Mouse (Mus musculus) kidney, embryonic 15.5 days (tissue): ENCODE measurements around the gene Lrp5. TPM values are rescaled to one million over a fixed set of nuclear protein-coding genes. Genes with fewer than 3 reads are reported as not detected.

Experiments
- ATAC-seq: fragments of 200-750 bp; cut with Nextera tagmentation; replicated peaks from 2 replicates; pipeline ENCODE4 v1.8.0; 2017; ENCODE audit warnings: moderate TSS enrichment; ENCODE audit not compliant: low FRiP score
- H3K27ac ChIP-seq: fragments of 300-500 bp; sonication (generic); 2 replicates; pipeline ENCODE4 v1.5.1; 2015; ENCODE audit warnings: mild to moderate bottlenecking, inconsistent platforms
- H3K27me3 ChIP-seq: fragments of 300-500 bp; sonication (generic); 2 replicates; pipeline ENCODE4 v1.6.1; 2015; ENCODE audit warnings: inconsistent platforms
- H3K36me3 ChIP-seq: fragments of 300-500 bp; sonication (generic); 2 replicates; pipeline ENCODE4 v1.6.1; 2015; ENCODE audit warnings: inconsistent platforms
- H3K4me1 ChIP-seq: fragments of 300-500 bp; sonication (generic); 2 replicates; pipeline ENCODE4 v1.6.1; 2015; ENCODE audit warnings: inconsistent platforms
- H3K4me2 ChIP-seq: fragments of 300-500 bp; sonication (generic); 2 replicates; pipeline ENCODE4 v1.6.1; 2015; ENCODE audit warnings: moderate library complexity, mild to moderate bottlenecking, inconsistent platforms
- H3K4me3 ChIP-seq: fragments of 300-500 bp; sonication (generic); replicated peaks from 2 replicates; pipeline ENCODE4 v1.5.1; 2015; ENCODE audit warnings: mild to moderate bottlenecking, inconsistent platforms
- H3K9ac ChIP-seq: fragments of 300-500 bp; sonication (generic); 2 replicates; pipeline ENCODE4 v1.6.1; 2015; ENCODE audit warnings: mild to moderate bottlenecking, inconsistent platforms
- H3K9me3 ChIP-seq: fragments of 300-500 bp; sonication (generic); replicated peaks from 2 replicates; pipeline ENCODE4 v1.6.1; 2016; ENCODE audit warnings: inconsistent platforms
- WGBS: fragments of 180-500 bp; shearing (Covaris S2); methylation state at CpG from one replicate; pipeline ENCODE4 v1.1.7; 2015; ENCODE audit warnings: mixed read lengths; 5-methylcytosine and 5-hydroxymethylcytosine counted together
- polyA plus RNA-seq: library from polyadenylated mRNA; unstranded; fragments of >200 nt; fragmentation: Nextera tagmentation; extraction: Ambion mirVana; gene quantifications from 2 replicates; pipeline ENCODE4 v1.2.1, GENCODE M21; 2015

Gene Lrp5
- polyA plus RNA-seq, 1 experiment from 2014 or later, result 6.9 TPM

GRCm38 (mm10) chr19:3709013-3709787 is 22.8 kb upstream of the Lrp5 start:
- H3K4me2 ChIP-seq, result peak overlapping the region; percentile 64
- no peak for ATAC-seq

DNA sequence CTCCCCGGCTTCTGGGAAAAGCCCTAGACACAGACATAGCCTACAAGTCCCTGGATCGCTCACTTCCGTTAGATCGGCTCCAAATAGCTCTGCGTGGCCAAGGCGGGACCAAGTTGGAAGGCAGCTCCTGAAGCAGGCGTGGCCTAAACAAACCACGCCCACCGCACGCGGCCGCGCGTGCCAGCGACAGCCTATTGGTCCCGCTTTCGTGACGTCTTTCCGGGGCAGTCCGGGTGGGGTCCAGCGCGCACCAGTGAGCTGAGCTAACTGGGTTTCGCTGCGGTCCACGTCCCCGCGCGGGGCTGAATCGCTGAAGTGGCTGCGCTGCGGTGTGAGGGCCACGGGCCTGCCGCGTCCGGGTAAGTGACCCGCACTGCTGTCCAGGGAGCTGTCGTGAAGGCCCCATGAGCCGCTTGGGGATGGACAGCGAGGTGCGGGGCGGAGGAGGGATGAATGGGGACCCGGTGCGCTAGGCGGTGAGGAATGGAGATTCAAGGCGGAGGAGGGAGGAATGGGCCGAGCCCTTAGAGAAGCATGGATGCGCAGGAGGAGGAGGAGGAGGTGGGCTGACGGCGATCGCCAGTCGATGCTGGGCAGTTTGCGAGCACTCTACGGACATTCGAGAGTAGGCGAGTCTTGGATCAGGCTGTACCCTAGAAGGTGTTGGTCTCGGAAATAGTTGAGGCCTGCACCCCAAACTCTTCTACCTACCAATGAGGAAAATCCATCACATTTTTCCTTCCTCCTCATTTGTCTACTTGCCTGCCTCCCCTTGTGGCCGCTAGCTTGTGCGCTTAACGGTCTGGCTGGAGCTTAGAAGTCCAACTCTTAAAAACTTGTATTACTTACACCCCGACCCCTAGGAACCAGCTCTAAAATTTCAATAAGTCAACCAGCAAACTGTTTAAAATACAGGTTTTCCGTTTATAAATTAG is 22.0 kb upstream of the Lrp5 start, which contains the start of gene 1810055G02Rik:
1810055G02Rik (plus strand) TSS at position 216 of the 935 bp plus-strand sequence.
- H3K4me3 ChIP-seq, result peak within 1 kb of the TSS; percentile 75
- H3K4me2 ChIP-seq, result peak within 1 kb of the TSS; percentile 64
- H3K4me1 ChIP-seq, result peaks cover 15% of the 10 kb centered on the region
- no peaks in the 10 kb centered on the region for H3K9me3 ChIP-seq
- WGBS, result under 1% methylated on average over 61 of the region's 61 CpGs
- H3K27ac ChIP-seq, result peak within 1 kb of the TSS; percentile 93
- peak; percentile 97 for ATAC-seq
- peak within 1 kb of the TSS; percentile 69 for H3K9ac ChIP-seq
- no peaks in the 10 kb centered on the region for H3K27me3 ChIP-seq
- H3K36me3 ChIP-seq, result peaks cover 6% of the 10 kb centered on the region

More at GRCm38 (mm10) chr19:3709013-3709787, 22.8 kb upstream of the Lrp5 start:
- peaks cover 15% of the 10 kb centered on the region for H3K4me1 ChIP-seq
- H3K4me3 ChIP-seq, result peak overlapping the region; percentile 75
- peaks cover 9% of the 10 kb centered on the region for H3K36me3 ChIP-seq
- H3K27ac ChIP-seq, result no peak overlapping the region
- H3K27me3 ChIP-seq, result no peaks in the 10 kb centered on the region
- H3K9me3 ChIP-seq, result no peaks in the 10 kb centered on the region
- 36% methylated on average over 10 of the region's 10 CpGs for WGBS
- H3K9ac ChIP-seq, result peak overlapping the region; percentile 69

DNA sequence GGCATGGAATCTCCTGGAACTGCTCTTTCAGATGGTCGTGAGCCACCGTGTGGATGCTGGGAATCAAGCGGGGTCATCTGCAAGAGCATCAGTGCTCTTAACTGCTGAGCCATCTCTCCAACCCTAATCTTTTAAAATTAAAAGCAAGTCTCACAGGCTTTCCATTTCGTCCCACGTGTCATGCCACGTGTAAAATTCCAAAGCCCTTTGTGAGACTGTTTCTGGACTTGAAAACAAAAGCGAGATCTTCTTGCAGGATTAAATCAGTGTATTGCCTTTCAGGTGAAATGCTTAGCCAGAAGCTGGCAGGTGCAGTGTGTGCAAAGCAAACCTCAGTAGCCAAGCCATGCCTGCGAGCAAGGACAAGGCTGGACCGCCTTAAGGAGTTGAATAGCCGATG is 21.2 kb upstream of the Lrp5 start:
- no peaks in the 10 kb centered on the region for H3K27me3 ChIP-seq
- peak overlapping the region; percentile 75 for H3K4me3 ChIP-seq
- 38% methylated on average over 10 of the region's 10 CpGs for WGBS
- peaks cover 6% of the 10 kb centered on the region for H3K36me3 ChIP-seq
- H3K4me1 ChIP-seq, result peaks cover 15% of the 10 kb centered on the region
- no peaks in the 10 kb centered on the region for H3K9me3 ChIP-seq
- peak overlapping the region; percentile 93 for H3K27ac ChIP-seq
- peak overlapping the region; percentile 64 for H3K4me2 ChIP-seq
- peak overlapping the region; percentile 45 for H3K9ac ChIP-seq
- no peak for ATAC-seq

GRCm38 (mm10) chr19:3706258-3706657 is 19.9 kb upstream of the Lrp5 start:
- Histone ChIP-seq H3K36me3 (peaks cover 3% of the 10 kb centered on the region), H3K27ac (no peak overlapping the region), H3K4me1 (peaks cover 15% of the 10 kb centered on the region), H3K9ac (no peak overlapping the region), H3K9me3 (no peaks in the 10 kb centered on the region), H3K4me2 (no peak overlapping the region), H3K27me3 (no peaks in the 10 kb centered on the region), H3K4me3 (no peak overlapping the region)
- ATAC-seq, result no peak
- WGBS, result 43% methylated on average over 1 of the region's 1 CpGs

- WGBS, result 88% methylated on average over 4 of the region's 4 CpGs
- H3K4me2 ChIP-seq, result no peak overlapping the region
- no peak for ATAC-seq
- no peaks in the 10 kb centered on the region for H3K36me3 ChIP-seq
- no peak overlapping the region for H3K4me3 ChIP-seq
- no peak overlapping the region for H3K9ac ChIP-seq
- no peaks in the 10 kb centered on the region for H3K9me3 ChIP-seq
- H3K4me1 ChIP-seq, result peaks cover 6% of the 10 kb centered on the region
- no peak overlapping the region for H3K27ac ChIP-seq
- no peaks in the 10 kb centered on the region for H3K27me3 ChIP-seq
Measured at GRCm38 (mm10) chr19:3702460-3702859, 16.1 kb upstream of the Lrp5 start.

DNA sequence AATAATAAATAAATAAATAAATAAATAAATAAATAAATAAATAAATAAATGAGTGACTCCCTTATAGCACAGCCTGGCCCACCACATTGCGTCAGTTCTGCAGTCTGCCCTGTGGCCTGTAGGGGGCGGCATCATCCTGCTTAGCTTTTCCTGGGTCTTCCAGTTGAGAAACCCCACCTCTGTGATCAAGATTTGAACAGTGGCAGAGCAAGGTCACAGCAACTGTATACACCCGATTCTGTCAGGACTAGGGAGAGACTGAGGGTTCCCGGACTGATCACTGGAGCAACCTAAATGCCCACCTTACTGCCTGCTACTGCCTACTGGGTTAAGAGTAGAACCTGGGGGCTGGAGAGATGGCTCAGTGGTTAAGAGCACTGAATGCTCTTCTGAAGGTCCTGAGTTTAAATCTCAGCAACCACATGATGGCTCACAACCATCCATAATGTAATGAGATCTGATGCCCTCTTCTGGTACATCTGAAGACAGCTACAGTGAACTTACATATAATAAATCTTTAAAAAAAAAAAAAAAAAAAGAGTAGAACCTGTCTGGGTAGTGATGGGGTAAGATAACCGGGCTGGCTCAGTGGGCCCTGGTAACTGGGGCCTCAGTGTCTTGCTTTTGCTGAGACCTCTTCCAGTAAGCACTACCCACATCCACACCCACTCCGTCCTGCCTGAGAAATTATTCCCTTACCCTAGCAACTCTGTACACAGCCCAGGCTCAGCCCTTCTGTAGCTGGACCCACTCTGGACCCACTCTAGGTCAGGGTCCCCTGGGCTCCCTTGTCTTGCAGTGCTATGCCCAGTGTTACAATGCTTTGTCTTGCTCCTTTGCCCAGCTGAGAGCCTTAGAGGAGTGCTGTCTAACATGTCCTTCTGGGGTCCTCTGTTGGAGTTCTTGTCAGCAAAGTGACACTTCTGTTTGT is 13.4 kb upstream of the Lrp5 start:
- ATAC-seq, result peak; percentile 33; the same call in 1 of the 2 replicates
- WGBS, result 30% methylated on average over 6 of the region's 6 CpGs
- no peak overlapping the region for H3K4me2 ChIP-seq
- no peaks in the 10 kb centered on the region for H3K27me3 ChIP-seq
- H3K9me3 ChIP-seq, result no peaks in the 10 kb centered on the region
- no peak overlapping the region for H3K4me3 ChIP-seq
- 0 out of 2 replicates have a peak, but pooled peaks cover 2% of the 10 kb centered on the region for H3K4me1 ChIP-seq
- H3K9ac ChIP-seq, result no peak overlapping the region
- no peak overlapping the region for H3K27ac ChIP-seq
- H3K36me3 ChIP-seq, result no peaks in the 10 kb centered on the region

GRCm38 (mm10) chr19:3698035-3698434 is 11.7 kb upstream of the Lrp5 start:
- WGBS, result 82% methylated on average over 7 of the region's 7 CpGs
- Histone ChIP-seq H3K9ac (no peak overlapping the region), H3K9me3 (no peaks in the 10 kb centered on the region), H3K36me3 (no peaks in the 10 kb centered on the region), H3K4me1 (0 out of 2 replicates have a peak, but pooled peaks cover 2% of the 10 kb centered on the region), H3K4me3 (no peak overlapping the region), H3K4me2 (no peak overlapping the region), H3K27me3 (no peaks in the 10 kb centered on the region), H3K27ac (no peak overlapping the region)
- ATAC-seq, result no peak

- ATAC-seq, result no peak
Measured at GRCm38 (mm10) chr19:3695976-3696375, 9.6 kb upstream of the Lrp5 start.

GRCm38 (mm10) chr19:3695471-3695870 is 9.1 kb upstream of the Lrp5 start:
- Histone ChIP-seq H3K4me2 (no peak overlapping the region), H3K27me3 (no peaks in the 10 kb centered on the region), H3K4me3 (no peak overlapping the region), H3K27ac (no peak overlapping the region), H3K9me3 (no peaks in the 10 kb centered on the region), H3K36me3 (no peaks in the 10 kb centered on the region), H3K4me1 (0 out of 2 replicates have a peak, but pooled peaks cover 2% of the 10 kb centered on the region), H3K9ac (no peak overlapping the region)
- 81% methylated on average over 4 of the region's 4 CpGs for whole genome bisulfite sequencing
- ATAC-seq, result no peak

More at GRCm38 (mm10) chr19:3695976-3696375, 9.6 kb upstream of the Lrp5 start:
- Histone ChIP-seq H3K36me3 (no peaks in the 10 kb centered on the region), H3K9me3 (no peaks in the 10 kb centered on the region), H3K27ac (no peak overlapping the region), H3K4me1 (0 out of 2 replicates have a peak, but pooled peaks cover 2% of the 10 kb centered on the region), H3K9ac (no peak overlapping the region), H3K4me3 (no peak overlapping the region), H3K27me3 (no peaks in the 10 kb centered on the region), H3K4me2 (no peak overlapping the region)
- 86% methylated on average over 8 of the region's 8 CpGs for WGBS

DNA sequence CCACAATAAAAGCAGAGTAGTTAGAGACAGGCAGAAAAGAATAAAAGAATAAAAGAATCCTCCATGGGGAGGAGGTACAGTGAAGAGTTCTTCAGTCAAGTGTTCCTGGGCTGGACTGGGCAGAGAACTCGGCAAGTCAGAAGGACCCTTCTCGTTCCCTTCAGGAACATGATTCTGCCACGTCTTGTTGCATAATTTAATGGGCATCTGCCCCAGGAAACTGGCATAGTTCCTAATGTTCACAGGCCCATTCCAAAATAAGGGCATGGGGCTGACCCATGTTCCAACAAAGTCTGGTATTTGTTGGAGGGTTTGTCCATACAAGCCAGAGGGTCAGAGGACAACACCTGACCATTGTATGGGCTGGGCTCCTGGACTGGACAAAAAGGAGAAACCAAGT is 8.6 kb upstream of the Lrp5 start:
- Histone ChIP-seq H3K9me3 (no peaks in the 10 kb centered on the region), H3K9ac (no peak overlapping the region), H3K4me1 (0 out of 2 replicates have a peak, but pooled peaks cover 2% of the 10 kb centered on the region), H3K27ac (no peak overlapping the region), H3K36me3 (no peaks in the 10 kb centered on the region), H3K4me3 (no peak overlapping the region), H3K4me2 (no peak overlapping the region), H3K27me3 (no peaks in the 10 kb centered on the region)
- no peak for ATAC-seq
- WGBS, result 73% methylated on average over 3 of the region's 3 CpGs

GRCm38 (mm10) chr19:3694476-3694875 is 8.1 kb upstream of the Lrp5 start:
- Histone ChIP-seq H3K4me2 (no peak overlapping the region), H3K9ac (no peak overlapping the region), H3K9me3 (no peaks in the 10 kb centered on the region), H3K36me3 (no peaks in the 10 kb centered on the region), H3K27me3 (no peaks in the 10 kb centered on the region), H3K4me3 (no peak overlapping the region), H3K27ac (no peak overlapping the region), H3K4me1 (0 out of 2 replicates have a peak, but pooled peaks cover under 1% of the 10 kb centered on the region)
- no peak for ATAC-seq
- 81% methylated on average over 2 of the region's 2 CpGs for WGBS
